Mouse (Mus musculus) layer of hippocampus, postnatal 14 days (tissue): Measurements from ENCODE around the gene Krt25. TPM values are rescaled to one million over a fixed set of nuclear protein-coding genes. Genes with fewer than 3 reads are reported as not detected.

Experiments used
- DNase-seq, 2 experiments: peaks; one replicate each; pipeline ENCODE4 v3.0.0; 2021 to 2022; ENCODE audit warnings: low spot score in 2 of 2, mixed read lengths in 1 of 2
- total RNA-seq, 2 experiments: library from RNA; stranded (reverse); gene quantifications; 2 replicates each; pipeline ENCODE4 v1.2.3; 2021

Krt25 gene
- total RNA-seq, 2 experiments from 2014 or later = not detected

DNA sequence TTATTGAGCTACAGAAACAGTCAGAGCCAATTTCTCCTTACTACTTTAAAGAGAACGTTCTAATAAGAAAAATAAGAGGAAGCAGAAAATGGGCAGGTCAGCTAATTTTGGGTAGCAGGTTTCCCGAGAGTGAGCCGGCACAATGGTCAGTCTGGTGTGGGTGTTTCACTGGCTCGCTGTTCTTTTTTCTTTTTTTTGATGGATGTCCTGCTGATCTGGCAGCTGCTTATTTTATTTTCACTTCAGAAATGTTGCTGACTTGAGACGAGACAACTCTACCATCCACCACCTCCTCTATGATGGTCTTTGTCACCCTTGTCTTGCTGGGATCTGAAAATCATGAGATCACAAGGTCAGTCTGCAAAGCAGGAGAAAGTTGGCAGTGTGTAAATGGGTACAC is 42.8 kb downstream of the Krt25 start:
- no peak for DNase-seq

DNA sequence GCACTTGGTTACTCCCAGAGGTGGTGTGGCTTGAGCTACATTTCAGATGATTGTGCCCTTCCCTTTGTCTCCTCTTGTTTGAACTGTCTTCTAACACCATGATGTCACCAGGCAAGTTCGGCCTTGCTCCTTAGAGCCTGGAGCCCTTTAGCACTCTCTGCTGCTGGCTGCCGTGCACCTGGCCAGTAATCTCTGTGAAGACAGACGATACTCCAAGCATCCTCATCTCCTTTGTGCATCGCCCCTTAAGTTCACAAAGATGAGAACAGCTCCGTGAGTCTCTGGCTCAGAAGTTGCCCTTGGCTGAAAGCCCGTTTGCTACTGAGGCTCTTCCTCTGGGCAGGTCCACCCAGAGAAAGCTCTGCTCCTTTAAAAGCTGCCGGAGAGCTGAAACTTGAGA is 46.0 kb downstream of the Krt25 start:
- DNase-seq = no peak

DNA sequence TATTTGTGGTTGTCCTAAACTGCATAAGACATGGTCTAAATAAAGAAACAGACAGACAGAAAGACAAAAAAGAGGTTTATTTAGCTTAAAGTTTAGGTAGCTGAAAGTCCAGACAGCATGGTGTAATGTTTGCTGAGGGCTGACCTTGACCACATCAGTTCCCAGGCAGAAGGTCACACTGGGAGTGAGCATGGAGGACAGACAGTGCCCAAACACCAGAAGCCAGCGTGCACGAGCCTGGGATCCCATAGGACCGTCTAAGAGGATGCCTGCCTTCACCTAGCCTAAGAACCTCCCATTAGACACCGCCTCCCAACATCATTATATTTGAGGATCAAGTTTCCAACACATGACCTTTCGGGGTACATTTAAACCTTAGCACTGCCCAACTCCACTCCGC is 47.1 kb downstream of the Krt25 start:
- no peak for DNase-seq

DNA sequence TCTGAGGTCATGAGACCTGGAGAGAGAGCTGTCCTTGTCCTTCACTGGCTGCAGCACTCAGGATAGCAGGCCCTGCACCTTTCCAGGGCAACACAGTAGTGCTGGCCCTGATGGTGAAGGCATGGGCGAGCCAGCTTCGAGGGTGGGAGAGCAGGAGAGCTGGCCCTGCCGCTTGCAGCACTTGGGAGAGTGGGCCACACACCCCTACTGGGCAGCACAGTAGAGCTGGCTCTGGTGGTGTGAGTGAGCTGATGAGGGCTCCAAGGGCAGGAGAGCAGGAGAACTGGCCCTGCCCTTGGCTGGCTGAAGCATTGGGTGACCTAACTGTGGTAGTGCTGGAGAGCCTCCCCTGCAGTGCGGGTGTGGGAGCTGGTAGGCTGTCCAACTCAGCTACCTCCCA is 50.0 kb downstream of the Krt25 start:
- DNase-seq = no peak

DNA sequence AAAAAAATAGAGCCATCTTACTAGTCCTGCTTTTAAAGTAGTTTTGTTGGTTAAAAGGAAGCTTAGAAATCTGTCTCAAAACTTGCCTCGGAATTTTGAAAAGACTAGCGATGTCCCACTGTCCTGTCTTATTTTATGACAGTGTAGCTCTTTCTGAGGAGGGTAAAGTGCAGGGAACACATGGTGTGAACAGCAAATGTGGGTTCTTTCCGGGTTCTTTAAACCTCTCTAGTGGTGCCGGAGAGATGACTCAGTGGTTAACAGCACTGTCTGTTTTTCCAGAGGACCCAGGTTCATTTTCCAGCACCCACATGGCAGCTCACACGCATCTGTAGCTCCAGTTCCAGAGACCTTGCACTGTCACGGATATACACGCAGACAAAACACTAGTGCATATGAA is 53.6 kb downstream of the Krt25 start:
- DNase-seq = no peak

DNA sequence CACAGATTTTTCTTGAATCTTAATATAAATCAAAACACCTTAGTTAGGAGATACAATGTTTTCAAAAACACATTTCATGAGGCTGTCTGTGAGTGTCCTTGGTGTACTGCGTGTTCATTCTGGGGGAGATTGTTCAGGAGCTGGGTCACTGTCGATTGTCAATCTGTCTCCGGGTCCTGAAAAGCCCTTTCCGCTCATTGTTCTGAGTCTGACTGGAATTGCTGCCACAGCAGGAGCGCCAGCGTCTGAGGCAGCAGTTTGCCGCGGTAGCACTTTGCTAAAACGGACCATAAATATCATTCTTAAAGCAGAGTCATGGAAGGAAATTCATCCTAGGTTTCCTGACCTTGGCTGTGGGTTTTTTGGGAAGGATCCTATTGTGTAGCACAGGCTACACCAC is 57.0 kb downstream of the Krt25 start:
- no peak for DNase-seq

Other genes starting within 250 kb of the Krt25 start
- gene Tns4, start 233.6 kb downstream of the Krt25 start, total RNA-seq = under 1 TPM; 0.09 to 0.21 TPM
- not detected for gene Ccr7, start 167.9 kb downstream of the Krt25 start, total RNA-seq
- 10 to 100 TPM; 75.4 to 80.2 TPM for gene Smarce1, start 91.9 kb downstream of the Krt25 start, total RNA-seq
- gene Krt222, start 78.9 kb downstream of the Krt25 start, total RNA-seq = 10 to 100 TPM; 28.4 to 32.8 TPM
- not detected for gene Krt24, start 37.7 kb downstream of the Krt25 start, total RNA-seq
- under 1 TPM in 1 of 2 experiments, not detected in 1; 0.14 TPM for gene Krt26, start 15.0 kb upstream of the Krt25 start, total RNA-seq
- gene Krt27, start 28.2 kb upstream of the Krt25 start, total RNA-seq = not detected
- under 1 TPM; 0.32 to 0.45 TPM for gene Krt28, start 52.0 kb upstream of the Krt25 start, total RNA-seq
- gene Krt10, start 66.4 kb upstream of the Krt25 start, total RNA-seq = 10 to 100 TPM; 13.0 to 14.4 TPM
- 1 to 10 TPM; 1.1 to 1.5 TPM for gene Krt12, start 99.3 kb upstream of the Krt25 start, total RNA-seq
- gene Krt20, start 115.2 kb upstream of the Krt25 start, total RNA-seq = not detected
- not detected for gene Krt23, start 170.2 kb upstream of the Krt25 start, total RNA-seq
- not detected for gene Krt39, start 198.4 kb upstream of the Krt25 start, total RNA-seq
- gene Krt40, start 220.2 kb upstream of the Krt25 start, total RNA-seq = not detected
- gene Krtap3-3, start 227.9 kb upstream of the Krt25 start, total RNA-seq = not detected
- gene Krtap3-2, start 233.9 kb upstream of the Krt25 start, total RNA-seq = not detected
- gene Gm11939, start 236.5 kb upstream of the Krt25 start, total RNA-seq = not detected
- gene Krtap3-1, start 243.7 kb upstream of the Krt25 start, total RNA-seq = not detected